Mouse (Mus musculus) embryo, embryonic 10.5 days (tissue): Measurements from ENCODE around the gene 1700029P11Rik.

ENCODE experiments used
- DNase-seq: peaks from one replicate; pipeline ENCODE4 v3.0.0-alpha.2; 2015; ENCODE audit warnings: low spot score

1700029P11Rik gene

GRCm38 (mm10) chr15:81980321-81980720 is at the start of gene 1700029P11Rik:
1700029P11Rik (plus strand) TSS chr15:81980540.
- no peak for DNase-seq

GRCm38 (mm10) chr15:81932951-81933470 is 47.3 kb upstream of the 1700029P11Rik start:
- DNase-seq = no peak

- no peak for DNase-seq
Observed at GRCm38 (mm10) chr15:81933986-81934385, 46.4 kb upstream of the 1700029P11Rik start.

GRCm38 (mm10) chr15:81935869-81936637 is 44.3 kb upstream of the 1700029P11Rik start:
- DNase-seq = no peak

- peak; percentile 76 for DNase-seq
Observed at GRCm38 (mm10) chr15:81936679-81937078, 43.7 kb upstream of the 1700029P11Rik start, which contains the start of gene Csdc2. Csdc2 (plus strand) TSS chr15:81936759.

- DNase-seq = peak; percentile 37
Observed at GRCm38 (mm10) chr15:81937098-81937972, 43.0 kb upstream of the 1700029P11Rik start.

- peak; percentile 76 for DNase-seq
Observed at GRCm38 (mm10) chr15:81938246-81938645, 42.1 kb upstream of the 1700029P11Rik start.

- no peak for DNase-seq
Observed at GRCm38 (mm10) chr15:81939157-81939715, 41.1 kb upstream of the 1700029P11Rik start.

DNA sequence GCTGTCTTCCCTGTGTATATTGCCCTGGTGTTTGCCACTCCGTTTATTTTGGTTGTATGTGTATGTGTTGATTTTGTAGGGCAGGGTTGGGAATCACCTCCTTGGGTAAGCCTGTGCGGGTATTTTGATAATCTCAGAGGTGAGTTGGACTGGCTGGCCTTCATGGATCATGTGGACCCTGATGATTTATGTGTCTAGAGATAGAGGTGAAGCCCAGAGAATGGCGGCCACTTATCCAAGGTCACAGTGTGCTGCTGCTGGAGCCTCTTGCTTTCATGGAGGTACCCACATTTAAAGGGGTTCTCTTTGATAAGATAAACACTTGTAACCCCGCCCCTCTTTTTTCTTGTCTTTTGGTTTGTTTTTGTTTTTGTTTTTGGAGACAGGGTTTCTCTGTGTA is 40.6 kb upstream of the 1700029P11Rik start:
- no peak for DNase-seq

GRCm38 (mm10) chr15:81940219-81940618 is 40.1 kb upstream of the 1700029P11Rik start:
- DNase-seq = no peak

DNA sequence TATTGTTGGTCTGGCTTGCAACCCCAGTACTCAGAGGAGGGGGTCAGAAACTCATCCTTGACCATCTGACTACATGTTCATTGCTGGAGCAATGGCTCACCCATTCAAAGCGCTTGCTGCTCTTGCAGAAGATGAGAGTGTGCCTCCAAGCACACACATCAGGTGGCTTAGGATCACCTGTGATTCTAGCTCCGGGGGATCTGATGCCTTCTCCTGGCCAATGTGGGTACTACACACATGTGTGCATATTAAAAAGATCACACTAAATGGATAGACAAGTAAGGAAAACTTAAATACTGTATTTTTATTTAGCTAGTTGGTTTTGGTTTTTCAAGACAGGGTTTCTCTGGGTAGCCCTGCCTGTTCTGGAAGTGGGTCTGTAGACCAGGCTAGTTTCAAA is 39.3 kb upstream of the 1700029P11Rik start:
- no peak for DNase-seq

GRCm38 (mm10) chr15:81943176-81943749 is 37.1 kb upstream of the 1700029P11Rik start:
- DNase-seq = peak; percentile 89

DNA sequence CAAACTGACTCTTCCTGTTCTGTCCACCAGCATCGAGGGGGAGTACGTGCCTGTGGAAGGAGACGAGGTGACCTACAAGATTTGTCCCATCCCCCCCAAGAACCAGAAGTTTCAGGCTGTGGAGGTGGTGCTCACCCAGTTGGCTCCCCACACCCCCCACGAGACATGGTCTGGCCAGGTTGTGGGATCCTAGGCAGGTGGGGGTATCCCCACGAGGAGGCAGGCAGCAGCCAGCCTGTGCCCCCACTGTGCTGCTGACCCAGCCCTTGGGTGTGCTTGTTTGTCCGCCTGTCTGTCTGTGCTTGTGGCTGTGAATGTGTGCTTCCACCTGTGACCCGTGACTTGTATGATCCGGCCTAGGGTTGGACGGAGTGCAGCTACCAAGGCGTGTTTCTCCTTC is 31.3 kb upstream of the 1700029P11Rik start:
- DNase-seq = no peak

GRCm38 (mm10) chr15:81949476-81950131 is 30.7 kb upstream of the 1700029P11Rik start:
- DNase-seq = no peak

DNA sequence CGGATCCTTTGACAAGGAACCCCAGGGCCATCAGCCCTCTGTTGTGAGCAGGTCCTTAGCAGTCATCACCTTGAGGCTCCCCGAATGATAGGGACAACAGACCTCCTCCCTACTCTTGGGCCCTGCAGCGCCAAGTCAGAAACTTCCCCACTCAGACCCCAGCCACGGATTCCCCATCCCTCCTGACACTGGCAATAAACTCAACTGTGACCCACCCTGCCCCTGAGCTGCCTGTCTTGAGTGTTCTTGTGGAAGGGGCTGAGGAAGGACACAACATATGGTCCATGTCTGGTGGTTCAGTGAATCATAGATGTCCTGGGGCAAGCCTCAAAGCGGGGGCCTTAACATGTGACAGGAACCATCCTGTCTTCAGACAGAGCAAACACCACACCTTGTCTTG is 29.6 kb upstream of the 1700029P11Rik start:
- DNase-seq = no peak

GRCm38 (mm10) chr15:81951159-81951558 is 29.2 kb upstream of the 1700029P11Rik start:
- no peak for DNase-seq

DNA sequence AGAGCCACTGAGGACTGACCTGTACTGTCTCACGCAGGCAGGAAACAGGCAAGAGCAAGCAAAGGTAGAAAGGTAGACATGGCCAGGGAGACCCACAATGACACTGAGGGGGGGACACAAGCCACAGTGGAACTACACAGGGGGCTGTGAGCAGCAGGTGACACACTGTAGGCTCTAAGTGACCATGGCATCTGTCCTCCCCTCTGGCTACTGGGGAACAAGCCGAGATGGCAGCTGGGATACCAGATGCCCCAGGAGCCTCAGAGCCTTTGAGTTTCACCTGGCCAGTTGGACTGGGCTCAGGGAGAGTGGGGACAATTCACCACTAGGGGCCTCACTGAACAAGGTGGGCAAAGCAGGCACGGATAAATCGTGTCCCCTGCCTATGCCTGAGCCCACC is 28.0 kb upstream of the 1700029P11Rik start:
- no peak for DNase-seq

DNA sequence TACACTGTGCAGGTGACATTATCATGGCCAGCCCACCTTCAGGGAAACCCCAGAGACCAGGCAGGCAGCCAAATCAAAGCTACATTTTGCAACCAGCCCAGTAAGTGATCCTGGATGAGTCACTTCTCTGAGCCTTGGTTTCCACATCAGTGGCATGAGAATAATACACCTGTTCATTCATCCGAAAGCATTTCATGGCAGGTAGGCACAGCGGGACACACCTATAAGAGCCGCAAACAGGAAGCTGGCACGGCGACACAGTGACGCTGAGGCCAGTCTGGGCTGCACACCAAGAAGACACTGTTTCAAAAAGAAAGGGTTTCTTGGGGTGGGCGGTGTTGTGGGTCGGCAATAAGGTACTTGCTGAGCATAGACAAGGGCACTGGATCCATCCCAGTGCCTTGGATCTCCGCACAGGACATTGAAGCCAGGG is 26.2 kb upstream of the 1700029P11Rik start:
- no peak for DNase-seq

DNA sequence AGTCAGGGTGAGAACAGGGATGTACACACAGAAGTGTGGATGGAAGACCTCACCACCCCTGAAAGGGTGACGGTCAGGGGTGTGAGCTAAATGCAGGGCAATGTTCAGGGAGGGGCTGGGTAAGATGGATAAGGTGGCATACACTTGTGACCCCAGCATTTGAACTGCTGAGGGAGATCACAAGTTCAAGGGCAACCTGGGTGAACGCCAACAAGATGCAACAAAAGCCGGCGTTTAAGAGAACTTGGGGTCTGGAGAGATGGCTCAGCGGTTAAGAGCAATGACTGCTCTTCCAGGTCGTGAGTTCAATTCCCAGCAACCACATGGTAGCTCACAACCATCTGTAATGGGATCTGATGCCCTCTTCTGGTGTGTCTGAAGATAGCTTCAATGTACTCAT is 25.6 kb upstream of the 1700029P11Rik start:
- no peak for DNase-seq

DNA sequence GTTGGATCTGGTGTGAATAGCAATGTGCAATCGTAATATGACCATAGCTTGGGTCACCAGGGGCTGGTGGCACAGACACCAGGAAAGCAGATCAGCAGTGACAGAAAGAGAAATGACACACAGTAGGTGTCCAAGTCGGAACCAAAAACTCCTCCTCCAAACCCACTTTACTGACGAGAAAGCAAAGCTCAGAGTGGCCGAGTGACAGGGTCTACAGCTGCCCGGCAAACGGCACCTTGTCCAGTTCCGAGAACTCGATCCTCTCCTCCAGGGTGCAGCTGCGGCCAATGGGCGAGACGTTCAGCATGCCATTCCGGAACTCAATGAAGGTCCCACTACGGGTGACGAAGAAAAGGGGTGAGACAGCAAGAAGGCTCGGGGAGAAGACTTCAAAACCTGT is 24.9 kb upstream of the 1700029P11Rik start:
- no peak for DNase-seq

DNA sequence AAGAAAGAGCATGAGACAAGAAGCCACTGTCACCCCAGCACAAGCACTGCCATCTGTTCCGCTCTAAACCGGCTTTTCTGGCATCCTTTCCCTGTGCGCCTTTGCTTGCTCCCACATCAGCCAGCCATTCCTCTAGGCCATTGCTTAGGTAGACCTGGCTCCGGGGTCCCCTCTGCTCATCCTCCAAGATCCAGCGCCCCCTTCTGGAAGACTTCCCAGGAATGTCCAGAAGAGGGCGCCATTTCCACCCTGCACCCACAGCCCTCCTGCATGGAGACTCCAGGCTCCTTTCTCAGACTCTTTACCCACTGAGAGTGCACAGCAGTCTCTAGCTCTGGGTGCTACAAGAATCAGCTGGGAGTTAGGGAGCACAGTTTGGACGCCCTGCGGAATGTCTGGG is 23.9 kb upstream of the 1700029P11Rik start:
- DNase-seq = peak; percentile 69
